Mouse (Mus musculus): Measurements from ENCODE around the gene Gm20708. TPM values are rescaled to one million over a fixed set of nuclear protein-coding genes. Genes with fewer than 3 reads are reported as not detected.

Gm20708 gene
- polyA plus RNA-seq, 1 experiment from 2014 or later: 1.6 TPM

- Histone ChIP-seq H3K4me3 (ENCODE audit: low read depth, low read length) (no peak overlapping the region), H3K27ac (ENCODE audit: low read length) (no peak overlapping the region), H3K4me2 (ENCODE audit: low read length) (no peak overlapping the region), H3K9ac (ENCODE audit: low read depth, low read length) (no peak overlapping the region), H3K36me3 (ENCODE audit: control insufficient read depth, insufficient read depth, low read length) (no peaks in the 10 kb centered on the region), H3K27me3 (ENCODE audit: control insufficient read depth, insufficient read depth, low read depth, low read length) (no peaks in the 10 kb centered on the region), H3K4me1 (ENCODE audit: control insufficient read depth, insufficient read depth, low read length) (peaks cover 14% of the 10 kb centered on the region), H3K9me3 (replicated peaks; ENCODE audit: control insufficient read depth, low read length, poor library complexity, severe bottlenecking) (no peaks in the 10 kb centered on the region)
- WGBS: 85% methylated on average over 2 of the region's 2 CpGs
- ATAC-seq: no peak
These were observed 36.2 kb downstream of the Gm20708 start for GRCm38 (mm10) chr11:117845651-117846050.

GRCm38 (mm10) chr11:117846640-117847039 lies 37.2 kb downstream of the Gm20708 start:
- H3K36me3 ChIP-seq (ENCODE audit: control insufficient read depth, insufficient read depth, low read length): no peaks in the 10 kb centered on the region
- WGBS: 59% methylated on average over 5 of the region's 5 CpGs
- ATAC-seq: no peak

GRCm38 (mm10) chr11:117847593-117848215 lies 38.2 kb downstream of the Gm20708 start:
- Histone ChIP-seq H3K27ac (ENCODE audit: low read length) (peak overlapping the region; percentile 98), H3K27me3 (ENCODE audit: control insufficient read depth, insufficient read depth, low read depth, low read length) (no peaks in the 10 kb centered on the region), H3K4me2 (ENCODE audit: low read length) (peak overlapping the region; percentile 84), H3K4me1 (ENCODE audit: control insufficient read depth, insufficient read depth, low read length) (peaks cover 14% of the 10 kb centered on the region), H3K36me3 (ENCODE audit: control insufficient read depth, insufficient read depth, low read length) (no peaks in the 10 kb centered on the region), H3K9ac (ENCODE audit: low read depth, low read length) (peak overlapping the region; percentile 95), H3K9me3 (replicated peaks; ENCODE audit: control insufficient read depth, low read length, poor library complexity, severe bottlenecking) (no peaks in the 10 kb centered on the region), H3K4me3 (ENCODE audit: low read depth, low read length) (no peak overlapping the region; the same call in 1 of the 2 replicates)
- ATAC-seq: no peak
- WGBS: 85% methylated on average over 7 of the region's 7 CpGs

More at GRCm38 (mm10) chr11:117846640-117847039, 37.2 kb downstream of the Gm20708 start:
- Histone ChIP-seq H3K27ac (ENCODE audit: low read length) (no peak overlapping the region), H3K4me2 (ENCODE audit: low read length) (no peak overlapping the region), H3K27me3 (ENCODE audit: control insufficient read depth, insufficient read depth, low read depth, low read length) (no peaks in the 10 kb centered on the region), H3K9ac (ENCODE audit: low read depth, low read length) (no peak overlapping the region), H3K9me3 (replicated peaks; ENCODE audit: control insufficient read depth, low read length, poor library complexity, severe bottlenecking) (no peaks in the 10 kb centered on the region), H3K4me1 (ENCODE audit: control insufficient read depth, insufficient read depth, low read length) (peaks cover 14% of the 10 kb centered on the region), H3K4me3 (ENCODE audit: low read depth, low read length) (no peak overlapping the region)

- no peaks in the 10 kb centered on the region for H3K36me3 ChIP-seq (ENCODE audit: control insufficient read depth, insufficient read depth, low read length)
- peak; percentile 88 for ATAC-seq
- H3K9me3 ChIP-seq (replicated peaks; ENCODE audit: control insufficient read depth, low read length, poor library complexity, severe bottlenecking): no peaks in the 10 kb centered on the region
- peaks cover 14% of the 10 kb centered on the region for H3K4me1 ChIP-seq (ENCODE audit: control insufficient read depth, insufficient read depth, low read length)
- WGBS: 13% methylated on average over 19 of the region's 19 CpGs
- H3K27ac ChIP-seq (ENCODE audit: low read length): peak overlapping the region; percentile 98
- H3K4me3 ChIP-seq (ENCODE audit: low read depth, low read length): peak overlapping the region; percentile 69
- peak overlapping the region; percentile 95 for H3K9ac ChIP-seq (ENCODE audit: low read depth, low read length)
- peak overlapping the region; percentile 84 for H3K4me2 ChIP-seq (ENCODE audit: low read length)
- no peaks in the 10 kb centered on the region for H3K27me3 ChIP-seq (ENCODE audit: control insufficient read depth, insufficient read depth, low read depth, low read length)
These were observed 39.0 kb downstream of the Gm20708 start for GRCm38 (mm10) chr11:117848271-117848984.

- Histone ChIP-seq H3K9me3 (replicated peaks; ENCODE audit: control insufficient read depth, low read length, poor library complexity, severe bottlenecking) (no peaks in the 10 kb centered on the region), H3K9ac (ENCODE audit: low read depth, low read length) (peak within 1 kb of the TSS; percentile 95), H3K36me3 (ENCODE audit: control insufficient read depth, insufficient read depth, low read length) (no peaks in the 10 kb centered on the region), H3K4me3 (ENCODE audit: low read depth, low read length) (peak within 1 kb of the TSS; percentile 69), H3K4me2 (ENCODE audit: low read length) (peak within 1 kb of the TSS; percentile 84), H3K27me3 (ENCODE audit: control insufficient read depth, insufficient read depth, low read depth, low read length) (no peaks in the 10 kb centered on the region), H3K4me1 (ENCODE audit: control insufficient read depth, insufficient read depth, low read length) (peaks cover 14% of the 10 kb centered on the region), H3K27ac (ENCODE audit: low read length) (peak within 1 kb of the TSS; percentile 98)
- peak; percentile 95 for ATAC-seq
- under 1% methylated on average over 51 of the region's 51 CpGs for WGBS
These were observed 39.7 kb downstream of the Gm20708 start, which contains the start of gene Birc5 for GRCm38 (mm10) chr11:117848985-117849671. Gene Birc5 (plus strand): TSS chr11:117849251.

- Histone ChIP-seq H3K4me1 (ENCODE audit: control insufficient read depth, insufficient read depth, low read length) (peaks cover 11% of the 10 kb centered on the region), H3K9me3 (replicated peaks; ENCODE audit: control insufficient read depth, low read length, poor library complexity, severe bottlenecking) (no peaks in the 10 kb centered on the region), H3K9ac (ENCODE audit: low read depth, low read length) (no peak overlapping the region), H3K36me3 (ENCODE audit: control insufficient read depth, insufficient read depth, low read length) (no peaks in the 10 kb centered on the region), H3K4me3 (ENCODE audit: low read depth, low read length) (no peak overlapping the region), H3K27ac (ENCODE audit: low read length) (no peak overlapping the region), H3K27me3 (ENCODE audit: control insufficient read depth, insufficient read depth, low read depth, low read length) (no peaks in the 10 kb centered on the region), H3K4me2 (ENCODE audit: low read length) (no peak overlapping the region)
- no peak for ATAC-seq
- 96% methylated on average over 3 of the region's 3 CpGs for WGBS
These were observed 43.4 kb downstream of the Gm20708 start for GRCm38 (mm10) chr11:117852875-117853274.

- H3K27me3 ChIP-seq (ENCODE audit: control insufficient read depth, insufficient read depth, low read depth, low read length): no peaks in the 10 kb centered on the region
- H3K9ac ChIP-seq (ENCODE audit: low read depth, low read length): no peak overlapping the region
- no peak for ATAC-seq
- no peaks in the 10 kb centered on the region for H3K36me3 ChIP-seq (ENCODE audit: control insufficient read depth, insufficient read depth, low read length)
- H3K9me3 ChIP-seq (replicated peaks; ENCODE audit: control insufficient read depth, low read length, poor library complexity, severe bottlenecking): no peaks in the 10 kb centered on the region
- H3K4me1 ChIP-seq (ENCODE audit: control insufficient read depth, insufficient read depth, low read length): peaks cover 5% of the 10 kb centered on the region
- 90% methylated on average over 9 of the region's 9 CpGs for WGBS
- no peak overlapping the region for H3K4me3 ChIP-seq (ENCODE audit: low read depth, low read length)
- H3K4me2 ChIP-seq (ENCODE audit: low read length): no peak overlapping the region
- no peak overlapping the region for H3K27ac ChIP-seq (ENCODE audit: low read length)
These were observed 44.8 kb downstream of the Gm20708 start for GRCm38 (mm10) chr11:117854241-117854640.

- no peaks in the 10 kb centered on the region for H3K27me3 ChIP-seq (ENCODE audit: control insufficient read depth, insufficient read depth, low read depth, low read length)
- over 99% methylated on average over 5 of the region's 5 CpGs for WGBS
- no peak overlapping the region for H3K9ac ChIP-seq (ENCODE audit: low read depth, low read length)
- H3K36me3 ChIP-seq (ENCODE audit: control insufficient read depth, insufficient read depth, low read length): no peaks in the 10 kb centered on the region
- ATAC-seq: no peak
- H3K4me3 ChIP-seq (ENCODE audit: low read depth, low read length): no peak overlapping the region
- H3K27ac ChIP-seq (ENCODE audit: low read length): no peak overlapping the region
- no peaks in the 10 kb centered on the region for H3K9me3 ChIP-seq (replicated peaks; ENCODE audit: control insufficient read depth, low read length, poor library complexity, severe bottlenecking)
- no peaks in the 10 kb centered on the region for H3K4me1 ChIP-seq (ENCODE audit: control insufficient read depth, insufficient read depth, low read length)
- H3K4me2 ChIP-seq (ENCODE audit: low read length): no peak overlapping the region
These were observed 45.9 kb downstream of the Gm20708 start for GRCm38 (mm10) chr11:117855360-117855759.

- Histone ChIP-seq H3K27ac (ENCODE audit: low read length) (no peak overlapping the region), H3K4me2 (ENCODE audit: low read length) (no peak overlapping the region), H3K27me3 (ENCODE audit: control insufficient read depth, insufficient read depth, low read depth, low read length) (0 out of 2 replicates have a peak, but pooled peaks cover 2% of the 10 kb centered on the region), H3K36me3 (ENCODE audit: control insufficient read depth, insufficient read depth, low read length) (no peaks in the 10 kb centered on the region), H3K4me1 (ENCODE audit: control insufficient read depth, insufficient read depth, low read length) (no peaks in the 10 kb centered on the region), H3K4me3 (ENCODE audit: low read depth, low read length) (no peak overlapping the region), H3K9ac (ENCODE audit: low read depth, low read length) (no peak overlapping the region), H3K9me3 (replicated peaks; ENCODE audit: control insufficient read depth, low read length, poor library complexity, severe bottlenecking) (no peaks in the 10 kb centered on the region)
- WGBS: 92% methylated on average over 1 of the region's 1 CpGs
- ATAC-seq: no peak
These were observed 46.5 kb downstream of the Gm20708 start for GRCm38 (mm10) chr11:117855975-117856374.

Measured in midbrain, embryonic 16.5 days (tissue).